Mouse (Mus musculus) myocyte (in vitro differentiated cells): ENCODE measurements at regions not wholly inside any gene's neighbourhood (a gene's known extent, or its start where the extent isn't known, plus 50 kb on each side); places are given as distances from the start of the nearest gene placed in this dataset.

Experiments
- H3K27me3 ChIP-seq: one replicate; pipeline ENCODE4 v1.6.1; 2011; ENCODE audit not compliant: control insufficient read depth, insufficient read depth, insufficient read length
- H3K36me3 ChIP-seq: one replicate; pipeline ENCODE4 v1.6.1; 2011; ENCODE audit not compliant: control insufficient read depth, insufficient read depth
- H3K4me2 ChIP-seq: one replicate; pipeline ENCODE4 v1.6.1; 2011; ENCODE audit warnings: low read depth, control low read depth
- H3K4me3 ChIP-seq: one replicate; pipeline ENCODE4 v1.5.1; 2011; ENCODE audit warnings: mild to moderate bottlenecking, control low read depth, moderate library complexity
- H3K79me2 ChIP-seq: one replicate; pipeline ENCODE4 v1.6.1; 2011; ENCODE audit not compliant: control insufficient read depth, insufficient read depth
- H3ac ChIP-seq: one replicate; pipeline ENCODE4 v1.6.1; 2011; ENCODE audit not compliant: control insufficient read depth, insufficient read length
- CEBPB ChIP-seq: IDR thresholded peaks from 2 replicates; pipeline ENCODE4 v1.6.1; 2011; ENCODE audit warnings: mild to moderate bottlenecking, moderate library complexity; ENCODE audit not compliant: poor library complexity, insufficient read depth, severe bottlenecking
- E2F4 ChIP-seq: IDR thresholded peaks from one replicate; pipeline ENCODE4 v1.6.1; 2011; ENCODE audit warnings: mild to moderate bottlenecking, control low read depth, moderate library complexity; ENCODE audit not compliant: insufficient read depth
- MAX ChIP-seq: IDR thresholded peaks from one replicate; pipeline ENCODE4 v1.6.1; 2011; ENCODE audit warnings: low read depth, mild to moderate bottlenecking, control low read depth
- MYOD1 ChIP-seq, 3 experiments: IDR thresholded peaks; one replicate each; pipeline ENCODE4 v1.6.1; 2011; ENCODE audit warnings: control low read depth in 2 of 3, low read depth in 2 of 3, mild to moderate bottlenecking in 2 of 3, moderate library complexity in 1 of 3; ENCODE audit not compliant: insufficient read length in 2 of 3, control insufficient read depth in 1 of 3
- MYOG ChIP-seq, 3 experiments: IDR thresholded peaks; one replicate each; pipeline ENCODE4 v1.6.1; 2011; ENCODE audit warnings: control low read depth in 2 of 3, low read depth in 2 of 3, mild to moderate bottlenecking in 2 of 3; ENCODE audit not compliant: insufficient read length in 2 of 3, control insufficient read depth in 1 of 3, insufficient read depth in 1 of 3
- POLR2A ChIP-seq: IDR thresholded peaks from one replicate; pipeline ENCODE4 v1.6.1; 2011; ENCODE audit warnings: low read depth, mild to moderate bottlenecking, control low read depth, moderate library complexity; ENCODE audit not compliant: insufficient read length
- POLR2AphosphoS2 ChIP-seq: IDR thresholded peaks from one replicate; pipeline ENCODE4 v1.6.1; 2011; ENCODE audit warnings: low read depth, control low read depth; ENCODE audit not compliant: insufficient read length
- REST ChIP-seq: IDR thresholded peaks from one replicate; pipeline ENCODE4 v1.6.1; 2011; ENCODE audit warnings: mild to moderate bottlenecking, control low read depth, moderate library complexity; ENCODE audit not compliant: insufficient read depth, insufficient read length
- SRF ChIP-seq: IDR thresholded peaks from one replicate; pipeline ENCODE4 v1.6.1; 2011; ENCODE audit warnings: low read depth; ENCODE audit not compliant: control insufficient read depth, insufficient read length
- TCF12 ChIP-seq: IDR thresholded peaks from one replicate; pipeline ENCODE4 v1.6.1; 2011; ENCODE audit warnings: mild to moderate bottlenecking, control low read depth; ENCODE audit not compliant: poor library complexity, insufficient read depth, severe bottlenecking
- TCF3 ChIP-seq: IDR thresholded peaks from one replicate; pipeline ENCODE4 v1.6.1; 2011; ENCODE audit warnings: low read depth, control low read depth; ENCODE audit not compliant: insufficient read length
- USF1 ChIP-seq: IDR thresholded peaks from one replicate; pipeline ENCODE4 v1.6.1; 2011; ENCODE audit warnings: low read depth, mild to moderate bottlenecking, control low read depth, moderate library complexity

DNA sequence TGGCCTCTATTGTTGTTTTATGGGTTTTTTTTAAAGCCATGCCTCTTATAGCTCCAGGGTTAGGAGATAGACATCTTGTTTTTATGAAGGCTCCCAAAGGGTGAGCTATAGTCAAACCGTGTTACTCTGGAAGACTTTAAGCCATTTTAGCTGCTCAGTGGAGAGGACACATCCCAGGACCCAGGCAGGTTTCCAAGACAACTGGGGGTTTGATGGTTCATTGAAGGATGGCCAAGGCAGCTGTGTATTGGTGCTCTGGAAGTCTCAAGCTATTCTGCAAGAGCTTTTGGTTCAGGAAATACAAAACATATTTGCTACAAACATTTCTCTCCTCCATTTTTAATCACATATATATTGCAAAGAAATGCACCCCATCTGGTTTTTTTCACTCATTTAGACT, 708.7 kb downstream of the Gm826 start:
- TF ChIP-seq MYOG (IDR thresholded peaks at IDR 0.05; ENCODE audit: control insufficient read depth in 1 of 3, insufficient read depth in 1 of 3, insufficient read length in 2 of 3, low read depth in 2 of 3) (no peak), TCF12 (no peak), POLR2AphosphoS2 (no peak), SRF (no peak), MYOD1 (IDR thresholded peaks at IDR 0.05; ENCODE audit: control insufficient read depth in 1 of 3, insufficient read length in 2 of 3, low read depth in 2 of 3) (no peak), POLR2A (no peak), E2F4 (no peak), MAX (no peak), CEBPB (no peak), TCF3 (no peak), USF1 (no peak), REST (no peak)
- Histone ChIP-seq H3ac (no peak overlapping the region), H3K27me3 (no peaks in the 10 kb centered on the region), H3K79me2 (no peaks in the 10 kb centered on the region), H3K36me3 (no peaks in the 10 kb centered on the region), H3K4me2 (no peak overlapping the region), H3K4me3 (no peak overlapping the region)

DNA sequence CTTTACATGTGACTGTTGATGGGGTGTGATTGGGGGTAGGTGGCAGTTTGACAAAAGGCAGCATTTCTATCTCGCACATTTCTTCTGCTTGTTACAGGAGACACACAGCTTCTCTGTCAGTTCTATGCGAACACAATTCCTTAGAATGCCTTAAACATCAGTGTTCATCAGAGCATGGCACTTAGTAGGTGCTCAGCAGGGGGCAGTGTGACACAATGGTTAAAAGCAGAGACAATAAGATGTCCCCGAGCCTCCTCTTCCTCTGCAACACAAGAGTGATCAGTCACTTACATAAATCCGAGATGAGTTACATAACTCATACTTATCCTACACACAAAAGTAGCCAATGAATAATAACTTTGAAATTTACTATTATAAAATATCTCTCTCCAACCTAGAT, 688.1 kb downstream of the Gm826 start:
- H3K79me2 ChIP-seq, result no peaks in the 10 kb centered on the region
- H3K4me2 ChIP-seq, result no peak overlapping the region
- no peaks in the 10 kb centered on the region for H3K36me3 ChIP-seq
- no peak overlapping the region for H3K4me3 ChIP-seq
- no peaks in the 10 kb centered on the region for H3K27me3 ChIP-seq
- TF ChIP-seq MYOG (IDR thresholded peaks at IDR 0.05; ENCODE audit: control insufficient read depth in 1 of 3, insufficient read depth in 1 of 3, insufficient read length in 2 of 3, low read depth in 2 of 3), result no peak
- TF ChIP-seq TCF3, result no peak
- TF ChIP-seq POLR2AphosphoS2, result no peak
- TF ChIP-seq MYOD1 (IDR thresholded peaks at IDR 0.05; ENCODE audit: control insufficient read depth in 1 of 3, insufficient read length in 2 of 3, low read depth in 2 of 3), result no peak
- no peak for TF ChIP-seq E2F4
- no peak for TF ChIP-seq REST
- no peak for TF ChIP-seq SRF
- TF ChIP-seq CEBPB, result no peak
- TF ChIP-seq POLR2A, result no peak
- no peak for TF ChIP-seq TCF12
- no peak for TF ChIP-seq USF1
- H3ac ChIP-seq, result no peak overlapping the region

DNA sequence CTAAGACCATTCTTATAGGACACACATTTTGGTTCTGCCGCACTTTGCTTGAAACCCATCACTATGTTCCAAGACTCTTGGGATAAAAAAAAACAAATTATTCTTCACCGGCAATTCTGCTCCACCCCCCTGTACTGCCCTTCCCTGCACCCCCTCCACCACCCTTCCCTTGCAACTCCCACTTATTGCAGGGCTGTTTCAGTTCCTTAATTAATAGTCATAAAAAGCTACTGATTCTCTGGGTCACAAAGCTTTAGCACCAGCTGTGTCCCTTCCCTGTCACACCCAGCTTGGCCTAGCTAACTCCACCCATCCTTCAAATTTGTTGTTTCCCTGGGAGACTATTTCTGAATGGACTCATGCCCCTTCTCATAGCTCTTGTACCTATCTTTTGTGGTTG, 687.4 kb downstream of the Gm826 start:
- Histone ChIP-seq H3K4me2 (no peak overlapping the region), H3ac (no peak overlapping the region), H3K4me3 (no peak overlapping the region), H3K79me2 (no peaks in the 10 kb centered on the region), H3K27me3 (no peaks in the 10 kb centered on the region), H3K36me3 (no peaks in the 10 kb centered on the region)
- TF ChIP-seq SRF (no peak), POLR2AphosphoS2 (no peak), MYOD1 (IDR thresholded peaks at IDR 0.05; ENCODE audit: control insufficient read depth in 1 of 3, insufficient read length in 2 of 3, low read depth in 2 of 3) (no peak), TCF12 (no peak), MYOG (IDR thresholded peaks at IDR 0.05; ENCODE audit: control insufficient read depth in 1 of 3, insufficient read depth in 1 of 3, insufficient read length in 2 of 3, low read depth in 2 of 3) (no peak), CEBPB (no peak), TCF3 (no peak), E2F4 (no peak)

DNA sequence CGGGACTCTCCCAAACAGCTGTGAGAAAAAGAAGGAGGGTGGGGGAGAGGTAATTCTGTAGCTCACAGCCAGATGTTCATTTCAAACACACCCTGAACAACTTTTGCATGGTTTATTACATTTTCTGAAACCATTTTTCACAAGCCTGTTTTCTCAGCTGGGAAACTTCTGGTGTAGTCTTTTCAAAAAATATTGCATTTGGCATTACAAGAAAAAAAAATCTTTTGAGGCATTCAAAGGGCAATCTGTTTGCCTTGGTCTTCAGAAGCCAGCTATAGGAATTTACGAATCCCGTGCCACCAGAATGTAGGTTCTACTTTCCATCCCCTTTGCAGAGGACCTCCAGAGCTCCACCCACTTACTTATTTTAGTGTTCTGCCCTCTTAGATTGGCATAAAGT, 681.7 kb downstream of the Gm826 start:
- no peak overlapping the region for H3K4me3 ChIP-seq
- no peak overlapping the region for H3ac ChIP-seq
- no peak for TF ChIP-seq POLR2A
- no peak for TF ChIP-seq SRF
- no peak for TF ChIP-seq MYOD1 (IDR thresholded peaks at IDR 0.05; ENCODE audit: control insufficient read depth in 1 of 3, insufficient read length in 2 of 3, low read depth in 2 of 3)
- no peak for TF ChIP-seq CEBPB
- TF ChIP-seq TCF12, result no peak
- TF ChIP-seq REST, result no peak
- no peak for TF ChIP-seq MYOG (IDR thresholded peaks at IDR 0.05; ENCODE audit: control insufficient read depth in 1 of 3, insufficient read depth in 1 of 3, insufficient read length in 2 of 3, low read depth in 2 of 3)
- no peaks in the 10 kb centered on the region for H3K27me3 ChIP-seq
- H3K4me2 ChIP-seq, result no peak overlapping the region
- no peaks in the 10 kb centered on the region for H3K36me3 ChIP-seq
- no peaks in the 10 kb centered on the region for H3K79me2 ChIP-seq

DNA sequence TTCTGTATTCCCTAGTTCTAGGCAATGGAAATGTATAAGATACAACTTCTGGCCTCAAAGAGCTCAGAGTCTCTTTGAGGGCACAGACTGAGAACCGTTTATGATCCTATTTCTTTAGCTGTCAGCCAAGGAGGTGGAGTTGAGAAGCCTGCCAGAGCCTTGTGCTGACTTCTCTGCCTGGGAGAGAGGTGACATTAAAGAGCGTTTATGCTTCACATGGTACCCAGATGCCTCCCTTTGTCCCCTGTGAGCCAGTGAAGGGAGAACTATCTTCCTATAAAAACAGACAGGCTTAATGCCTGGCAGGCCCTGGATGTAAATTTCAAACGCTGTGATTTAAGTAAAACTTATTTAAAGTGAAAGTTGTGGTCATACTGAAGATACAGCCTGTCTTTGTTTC, 657.1 kb downstream of the Gm826 start:
- Histone ChIP-seq H3K4me3 (no peak overlapping the region), H3K36me3 (no peaks in the 10 kb centered on the region), H3K79me2 (no peaks in the 10 kb centered on the region), H3K27me3 (no peaks in the 10 kb centered on the region), H3ac (no peak overlapping the region), H3K4me2 (no peak overlapping the region)
- TF ChIP-seq CEBPB (no peak), MAX (no peak), REST (no peak), TCF3 (no peak), MYOD1 (IDR thresholded peaks at IDR 0.05; ENCODE audit: control insufficient read depth in 1 of 3, insufficient read length in 2 of 3, low read depth in 2 of 3) (no peak), SRF (no peak), POLR2AphosphoS2 (no peak), E2F4 (no peak), POLR2A (no peak)
